Mouse (Mus musculus) A20 (cell line): ENCODE measurements around the gene Dstyk.
A peak's percentile ranks its signal among the peaks of the same experiment; 100 is the strongest.
"Not testable (repeated sequence)": the region's sequence is repeated elsewhere in the genome, so short reads cannot be mapped to it uniquely, and the experiment has no call there.

Experiments
- DNase-seq: peaks from one replicate; pipeline ENCODE4 v3.0.0-alpha.2; 2011; ENCODE audit warnings: low read depth, low spot score

The Dstyk gene

GRCm38 (mm10) chr1:132436960-132437359, 19.6 kb downstream of the Dstyk start:
- no peak for DNase-seq

GRCm38 (mm10) chr1:132437389-132437788, 20.0 kb downstream of the Dstyk start:
- no peak for DNase-seq

GRCm38 (mm10) chr1:132440896-132441435, 23.6 kb downstream of the Dstyk start:
- DNase-seq, result no peak

- DNase-seq, result no peak
Observed at GRCm38 (mm10) chr1:132449742-132450141, 32.4 kb downstream of the Dstyk start.

- DNase-seq, result no peak
Observed at GRCm38 (mm10) chr1:132464651-132465050, 47.3 kb downstream of the Dstyk start.

GRCm38 (mm10) chr1:132468926-132469325, 51.6 kb downstream of the Dstyk start:
- no peak for DNase-seq

- no peak for DNase-seq
Observed at GRCm38 (mm10) chr1:132469519-132469918, 52.2 kb downstream of the Dstyk start.

- DNase-seq, result not testable (repeated sequence)
Observed at GRCm38 (mm10) chr1:132470031-132470430, 52.7 kb downstream of the Dstyk start.

GRCm38 (mm10) chr1:132471032-132471431, 53.7 kb downstream of the Dstyk start:
- no peak for DNase-seq

- no peak for DNase-seq
Observed at GRCm38 (mm10) chr1:132471499-132471898, 54.1 kb downstream of the Dstyk start.

- DNase-seq, result no peak
Observed at GRCm38 (mm10) chr1:132472537-132472936, 55.2 kb downstream of the Dstyk start.

GRCm38 (mm10) chr1:132474496-132474895, 57.1 kb downstream of the Dstyk start:
- no peak for DNase-seq

- no peak for DNase-seq
Observed at GRCm38 (mm10) chr1:132476575-132476927, 59.2 kb downstream of the Dstyk start.

GRCm38 (mm10) chr1:132476928-132477691, 59.8 kb downstream of the Dstyk start, which contains the start of gene Rbbp5:
Rbbp5 (plus strand) TSS chr1:132477365.
- DNase-seq, result peak; percentile 96

- DNase-seq, result no peak
Observed at GRCm38 (mm10) chr1:132479438-132479837, 62.1 kb downstream of the Dstyk start.

- no peak for DNase-seq
Observed at GRCm38 (mm10) chr1:132481619-132482018, 64.3 kb downstream of the Dstyk start.

GRCm38 (mm10) chr1:132483234-132483633, 65.9 kb downstream of the Dstyk start:
- DNase-seq, result no peak

- no peak for DNase-seq
Observed at GRCm38 (mm10) chr1:132483759-132484158, 66.4 kb downstream of the Dstyk start.

- DNase-seq, result no peak
Observed at GRCm38 (mm10) chr1:132500535-132500934, 83.2 kb downstream of the Dstyk start.

- DNase-seq, result no peak
Observed at GRCm38 (mm10) chr1:132505155-132505554, 87.8 kb downstream of the Dstyk start.

GRCm38 (mm10) chr1:132506058-132506457, 88.7 kb downstream of the Dstyk start, which contains the start of gene Tmem81:
Tmem81 (plus strand) TSS chr1:132506230.
- no peak for DNase-seq

- DNase-seq, result no peak
Observed at GRCm38 (mm10) chr1:132506656-132507055, 89.3 kb downstream of the Dstyk start.

GRCm38 (mm10) chr1:132509771-132510170, 92.4 kb downstream of the Dstyk start:
- no peak for DNase-seq
